Mouse (Mus musculus): ENCODE results near the gene Coro1c.

- no peak for TF ChIP-seq POLR2A (IDR thresholded peaks at IDR 0.05; ENCODE audit: control insufficient read depth, extremely low read depth, insufficient read depth, low read length, poor library complexity)
- no peak for TF ChIP-seq CTCF (IDR thresholded peaks at IDR 0.05; ENCODE audit: borderline replicate concordance, control insufficient read depth, extremely low read depth, insufficient read depth, low read length, poor library complexity)
Observed at GRCm38 (mm10) chr5:113842906-113843305, 65.7 kb downstream of the Coro1c start.

All from thymus, adult 2 months (tissue).